Mouse (Mus musculus): ENCODE measurements around the gene Ralb.

GRCm38 (mm10) chr1:119503181-119503580 lies 1.4 kb downstream of the Ralb start:
- TF ChIP-seq CTCF (IDR thresholded peaks at IDR 0.05; ENCODE audit: extremely low read depth, insufficient read depth, low read length): no peak
- no peak for TF ChIP-seq POLR2A (IDR thresholded peaks at IDR 0.05; ENCODE audit: extremely low read depth, insufficient read depth, low read length)
